Mouse (Mus musculus) stomach, embryonic 15.5 days (tissue): ENCODE results near the gene Naip6. TPM values are rescaled to one million over a fixed set of nuclear protein-coding genes. Genes with fewer than 3 reads are reported as not detected.
"Not testable (repeated sequence)": the region's sequence is repeated elsewhere in the genome, so short reads cannot be mapped to it uniquely, and the experiment has no call there.

ENCODE experiments used
- ATAC-seq: fragments of 200-750 bp; cut with Nextera tagmentation; 2 replicates; pipeline ENCODE4 v1.8.0; 2017; ENCODE audit warnings: low read depth, moderate number of reproducible peaks, moderate TSS enrichment; ENCODE audit not compliant: insufficient read depth, low FRiP score
- H3K27ac ChIP-seq: fragments of 300-500 bp; sonication (generic); 2 replicates; pipeline ENCODE4 v1.5.1; 2015; ENCODE audit warnings: mild to moderate bottlenecking, inconsistent platforms
- H3K27me3 ChIP-seq: fragments of 300-500 bp; sonication (generic); replicated peaks from 2 replicates; pipeline ENCODE4 v1.6.1; 2015; ENCODE audit warnings: inconsistent platforms
- H3K36me3 ChIP-seq: fragments of 300-500 bp; sonication (generic); 2 replicates; pipeline ENCODE4 v1.6.1; 2015; ENCODE audit warnings: inconsistent platforms
- H3K4me1 ChIP-seq: fragments of 300-500 bp; sonication (generic); 2 replicates; pipeline ENCODE4 v1.6.1; 2015; ENCODE audit warnings: inconsistent platforms
- H3K4me2 ChIP-seq: fragments of 300-500 bp; sonication (generic); 2 replicates; pipeline ENCODE4 v1.6.1; 2015; ENCODE audit warnings: mild to moderate bottlenecking, inconsistent platforms
- H3K4me3 ChIP-seq: fragments of 300-500 bp; sonication (generic); replicated peaks from 2 replicates; pipeline ENCODE4 v1.5.1; 2015; ENCODE audit warnings: inconsistent platforms
- H3K9ac ChIP-seq: fragments of 300-500 bp; sonication (generic); 2 replicates; pipeline ENCODE4 v1.6.1; 2015; ENCODE audit warnings: inconsistent platforms
- H3K9me3 ChIP-seq: fragments of 300-500 bp; sonication (generic); 2 replicates; pipeline ENCODE4 v1.6.1; 2016; ENCODE audit warnings: inconsistent platforms
- WGBS: fragments of 180-500 bp; shearing (Covaris S2); methylation state at CpG from one replicate; pipeline ENCODE4 v1.1.7; 2015; 5-methylcytosine and 5-hydroxymethylcytosine counted together
- polyA plus RNA-seq: library from polyadenylated mRNA; unstranded; fragments of >200 nt; fragmentation: Nextera tagmentation; extraction: Ambion mirVana; gene quantifications from 2 replicates; pipeline ENCODE4 v1.2.1, GENCODE M21; 2015

Naip6 gene
- 2.1 and 2.3 TPM in 2 replicates for polyA plus RNA-seq

GRCm38 (mm10) chr13:100317256-100317893 is at the start of gene Naip6:
Naip6 (minus strand) TSS chr13:100317674.
- H3K4me3 ChIP-seq, H3K27me3 ChIP-seq, H3K9me3 ChIP-seq, H3K36me3 ChIP-seq, H3K9ac ChIP-seq, H3K4me1 ChIP-seq, H3K27ac ChIP-seq, H3K4me2 ChIP-seq, ATAC-seq: not testable (repeated sequence)
- WGBS: 66% methylated on average over 6 of the region's 6 CpGs

- ATAC-seq: not testable (repeated sequence)
Observed at GRCm38 (mm10) chr13:100352315-100352714, 34.8 kb upstream of the Naip6 start.

GRCm38 (mm10) chr13:100349510-100350173 is 32.2 kb upstream of the Naip6 start:
- H3K9me3 ChIP-seq, ATAC-seq, H3K9ac ChIP-seq, H3K4me3 ChIP-seq, H3K4me1 ChIP-seq, H3K4me2 ChIP-seq, H3K27ac ChIP-seq, H3K36me3 ChIP-seq, H3K27me3 ChIP-seq: not testable (repeated sequence)
- 72% methylated on average over 1 of the region's 2 CpGs for WGBS

More at GRCm38 (mm10) chr13:100352315-100352714, 34.8 kb upstream of the Naip6 start:
- H3K36me3 ChIP-seq, H3K9me3 ChIP-seq, H3K9ac ChIP-seq, H3K27ac ChIP-seq, H3K4me1 ChIP-seq, H3K4me3 ChIP-seq, H3K27me3 ChIP-seq, H3K4me2 ChIP-seq: not testable (repeated sequence)
- WGBS: 52% methylated on average over 2 of the region's 2 CpGs

DNA sequence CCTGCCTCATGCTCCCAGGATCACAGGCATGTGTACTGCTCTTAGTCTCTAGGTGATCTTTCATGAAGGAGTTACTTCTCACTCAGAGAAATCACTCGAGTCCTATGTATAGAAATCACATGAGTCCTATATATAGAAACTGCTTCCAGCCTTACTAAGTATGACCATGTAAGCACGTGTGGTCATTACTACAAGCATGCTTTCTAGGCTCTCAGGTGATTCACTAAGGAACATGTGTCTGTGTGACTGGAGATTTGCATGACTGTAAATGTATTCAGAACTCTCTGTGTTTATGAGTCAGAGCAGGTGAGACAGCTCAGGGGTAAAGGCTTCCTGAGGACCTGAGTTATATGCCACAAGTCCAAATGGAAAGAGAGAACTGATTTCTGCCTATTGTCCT is 24.3 kb upstream of the Naip6 start:
- Histone ChIP-seq H3K27ac (no peak overlapping the region), H3K27me3 (no peaks in the 10 kb centered on the region), H3K4me1 (no peaks in the 10 kb centered on the region), H3K36me3 (no peaks in the 10 kb centered on the region), H3K9ac (no peak overlapping the region), H3K9me3 (no peaks in the 10 kb centered on the region), H3K4me2 (no peak overlapping the region), H3K4me3 (no peak overlapping the region)
- ATAC-seq: peak; percentile 35; the same call in 1 of the 2 replicates
- WGBS: 52% methylated on average over 2 of the region's 2 CpGs

- not testable (repeated sequence) for H3K36me3 ChIP-seq, H3K4me2 ChIP-seq, H3K27ac ChIP-seq, H3K4me3 ChIP-seq, H3K27me3 ChIP-seq, H3K9ac ChIP-seq, ATAC-seq, H3K9me3 ChIP-seq, H3K4me1 ChIP-seq
- 31% methylated on average over 5 of the region's 5 CpGs for WGBS
Observed at GRCm38 (mm10) chr13:100331728-100332127, 14.3 kb upstream of the Naip6 start.

DNA sequence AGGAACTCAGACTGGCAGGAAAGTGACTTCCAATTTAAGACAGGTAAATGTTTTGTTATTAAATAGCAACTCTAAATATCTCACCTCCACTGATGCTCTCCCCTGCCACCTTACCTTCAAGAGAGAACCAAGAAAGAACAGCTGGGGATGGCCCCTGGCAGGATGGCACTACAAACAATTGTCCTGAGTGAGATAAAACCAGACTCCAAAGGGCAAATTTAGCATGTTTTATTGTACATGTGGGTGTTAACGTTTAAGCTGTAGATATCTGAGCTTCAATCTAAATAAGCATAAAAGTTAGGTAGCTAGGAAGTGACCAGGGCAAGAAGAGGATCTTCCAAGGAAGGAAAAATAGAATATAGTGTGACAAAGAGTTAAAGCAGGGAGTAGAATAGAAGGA is 11.4 kb upstream of the Naip6 start:
- not testable (repeated sequence) for H3K9ac ChIP-seq, H3K27me3 ChIP-seq, H3K36me3 ChIP-seq, H3K4me3 ChIP-seq, H3K4me1 ChIP-seq, H3K4me2 ChIP-seq, H3K27ac ChIP-seq, ATAC-seq, H3K9me3 ChIP-seq
- WGBS: 13% methylated on average over 1 of the region's 1 CpGs

GRCm38 (mm10) chr13:100328029-100328428 is 10.6 kb upstream of the Naip6 start:
- WGBS: 34% methylated on average over 2 of the region's 2 CpGs
- ATAC-seq: not testable (repeated sequence)

DNA sequence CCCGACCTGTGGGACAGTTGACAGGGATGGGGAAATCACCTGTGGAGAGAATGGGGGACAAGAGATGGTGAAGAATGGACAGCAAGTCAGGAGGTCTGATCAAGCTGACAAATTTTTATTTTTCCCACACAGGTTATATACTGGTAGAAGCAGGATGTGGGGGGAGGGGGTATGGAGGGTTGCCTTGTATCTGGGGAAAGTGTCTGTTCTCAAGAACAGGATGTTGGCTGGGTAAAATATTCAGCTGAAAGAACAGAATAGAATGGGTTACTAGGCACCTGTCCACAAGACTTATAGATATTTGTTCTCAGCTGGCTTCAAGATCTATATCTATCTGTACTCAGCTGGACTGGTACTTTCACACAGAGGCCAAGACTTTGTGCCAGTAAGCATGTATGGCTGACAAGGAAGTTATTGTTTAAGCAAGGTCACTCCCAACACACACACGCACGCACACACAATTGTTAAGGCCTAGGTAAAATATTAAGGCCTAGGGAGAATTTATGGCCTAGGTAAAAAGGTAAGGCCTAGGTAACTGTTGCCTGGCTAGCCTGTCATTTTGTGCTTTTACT is 4.9 kb upstream of the Naip6 start:
- H3K4me2 ChIP-seq, H3K27ac ChIP-seq, H3K27me3 ChIP-seq, H3K4me3 ChIP-seq, H3K4me1 ChIP-seq, ATAC-seq, H3K9me3 ChIP-seq, H3K9ac ChIP-seq, H3K36me3 ChIP-seq: not testable (repeated sequence)
- WGBS: 75% methylated on average over 3 of the region's 3 CpGs

More at GRCm38 (mm10) chr13:100328029-100328428, 10.6 kb upstream of the Naip6 start:
- H3K9me3 ChIP-seq, H3K4me1 ChIP-seq, H3K9ac ChIP-seq, H3K4me3 ChIP-seq, H3K4me2 ChIP-seq, H3K27ac ChIP-seq, H3K27me3 ChIP-seq, H3K36me3 ChIP-seq: not testable (repeated sequence)

DNA sequence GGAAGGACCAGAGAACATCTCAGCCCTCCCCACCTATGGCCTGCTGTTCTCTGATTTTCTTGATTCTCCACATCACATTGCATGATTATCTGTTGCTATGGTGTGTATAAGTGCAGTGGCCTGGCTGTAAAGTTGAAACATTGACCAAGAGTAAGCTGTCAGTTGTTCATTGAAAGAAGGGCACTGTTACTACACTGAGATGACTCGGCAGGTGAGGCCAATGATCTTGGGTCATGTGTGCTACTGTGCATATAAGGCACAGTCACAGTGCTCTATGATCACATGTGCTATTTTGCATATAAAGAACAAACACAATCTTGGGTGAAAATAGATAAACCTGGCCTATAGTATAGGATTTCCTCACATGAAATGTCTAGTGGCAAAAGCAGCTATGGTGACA is 32.9 kb downstream of the Naip6 start:
- Histone ChIP-seq H3K4me2 (no peak overlapping the region), H3K4me3 (no peak overlapping the region), H3K27ac (no peak overlapping the region), H3K36me3 (no peaks in the 10 kb centered on the region), H3K9me3 (no peaks in the 10 kb centered on the region), H3K9ac (no peak overlapping the region), H3K27me3 (no peaks in the 10 kb centered on the region), H3K4me1 (no peaks in the 10 kb centered on the region)
- WGBS: 79% methylated on average over 1 of the region's 1 CpGs
- ATAC-seq: no peak

- ATAC-seq, H3K27ac ChIP-seq, H3K4me1 ChIP-seq, H3K4me2 ChIP-seq, H3K27me3 ChIP-seq, H3K4me3 ChIP-seq, H3K36me3 ChIP-seq, H3K9ac ChIP-seq, H3K9me3 ChIP-seq: not testable (repeated sequence)
- WGBS: no CpG with 5 or more reads among the region's 1 CpGs
Observed at GRCm38 (mm10) chr13:100271474-100272132, 45.9 kb downstream of the Naip6 start.

DNA sequence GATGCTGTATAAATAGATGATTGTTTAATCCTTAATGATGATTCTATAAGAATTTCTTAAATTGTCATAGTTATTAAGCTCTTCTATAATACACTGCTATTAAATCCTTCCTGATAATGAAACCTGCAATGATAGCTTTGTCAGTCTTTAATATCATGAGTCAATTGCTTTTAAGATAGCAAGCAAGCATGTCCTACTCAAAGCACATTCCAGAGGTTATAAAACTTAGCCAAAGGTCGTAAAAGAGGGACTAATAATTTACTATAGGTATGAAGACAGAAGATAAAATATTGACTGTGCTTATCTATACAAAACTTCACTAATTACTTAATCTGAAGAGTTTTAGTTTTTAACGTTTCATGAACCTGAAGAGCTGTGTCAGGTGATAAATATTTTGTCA is 60.5 kb downstream of the Naip6 start:
- not testable (repeated sequence) for H3K36me3 ChIP-seq, H3K4me2 ChIP-seq, H3K27me3 ChIP-seq, H3K27ac ChIP-seq, ATAC-seq, H3K4me3 ChIP-seq, H3K4me1 ChIP-seq, H3K9ac ChIP-seq, H3K9me3 ChIP-seq
- 35% methylated on average over 2 of the region's 2 CpGs for WGBS

DNA sequence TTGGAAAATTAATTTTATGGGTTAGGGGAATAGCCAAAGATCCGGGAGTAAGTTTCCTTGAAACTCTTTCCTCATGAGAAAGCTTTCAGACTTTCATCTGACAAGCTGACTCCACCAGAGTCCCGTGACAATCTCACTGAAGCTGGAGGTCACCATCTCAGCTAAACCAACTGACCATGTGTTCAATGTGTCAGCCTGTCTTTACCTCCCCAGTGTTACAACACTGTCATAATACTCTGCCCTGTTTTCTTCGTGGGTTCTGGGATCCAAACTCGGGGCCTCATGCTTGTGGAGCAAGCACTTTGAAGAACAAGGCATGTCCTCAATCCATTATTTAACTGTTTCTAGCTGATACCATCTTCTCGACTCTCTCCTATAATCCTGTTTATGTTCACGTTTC is 61.5 kb downstream of the Naip6 start:
- not testable (repeated sequence) for H3K4me1 ChIP-seq, H3K27ac ChIP-seq, H3K27me3 ChIP-seq, H3K4me2 ChIP-seq, H3K9ac ChIP-seq, ATAC-seq, H3K4me3 ChIP-seq, H3K36me3 ChIP-seq, H3K9me3 ChIP-seq
- WGBS: 83% methylated on average over 6 of the region's 6 CpGs
